Mouse (Mus musculus) c-Kit-positive CD71-positive TER-119-negative erythroid progenitor cells, embryonic 14.5 days (primary cell): ENCODE data around the gene Kctd15.

ENCODE experiments used
- DNase-seq: peaks from one replicate; pipeline ENCODE4 v3.0.0-alpha.2; 2013; ENCODE audit warnings: low read depth

The Kctd15 gene

GRCm38 (mm10) chr7:34620411-34620810 lies 36.1 kb downstream of the Kctd15 start:
- DNase-seq = no peak

- no peak for DNase-seq
Observed at GRCm38 (mm10) chr7:34618141-34618890, 38.2 kb downstream of the Kctd15 start.

GRCm38 (mm10) chr7:34616275-34616674 lies 40.3 kb downstream of the Kctd15 start:
- DNase-seq = no peak

GRCm38 (mm10) chr7:34610445-34610844 lies 46.1 kb downstream of the Kctd15 start:
- DNase-seq = no peak

GRCm38 (mm10) chr7:34607334-34607970 lies 49.1 kb downstream of the Kctd15 start:
- DNase-seq = no peak

GRCm38 (mm10) chr7:34606729-34607128 lies 49.8 kb downstream of the Kctd15 start:
- no peak for DNase-seq

- DNase-seq = no peak
Observed at GRCm38 (mm10) chr7:34606051-34606450, 50.5 kb downstream of the Kctd15 start.

GRCm38 (mm10) chr7:34598576-34598975 lies 58.0 kb downstream of the Kctd15 start:
- DNase-seq = no peak

GRCm38 (mm10) chr7:34597986-34598385 lies 58.5 kb downstream of the Kctd15 start:
- DNase-seq = no peak

GRCm38 (mm10) chr7:34596531-34597235 lies 59.8 kb downstream of the Kctd15 start:
- DNase-seq = no peak

GRCm38 (mm10) chr7:34595307-34595565 lies 61.3 kb downstream of the Kctd15 start:
- DNase-seq = no peak

- no peak for DNase-seq
Observed at GRCm38 (mm10) chr7:34594501-34595306, 61.8 kb downstream of the Kctd15 start.

GRCm38 (mm10) chr7:34590711-34591110 lies 65.8 kb downstream of the Kctd15 start:
- DNase-seq = no peak
